Mouse (Mus musculus) heart, postnatal 0 days (tissue): Measurements from ENCODE around the gene Gm16503.

Source experiments
- CTCF ChIP-seq: IDR thresholded peaks from 2 replicates; pipeline ENCODE4 v1.5.1; 2016; ENCODE audit warnings: antibody characterized with exemption, control low read depth, low read depth
- EP300 ChIP-seq: IDR thresholded peaks from 2 replicates; pipeline ENCODE4 v1.6.1; 2016; ENCODE audit warnings: antibody characterized with exemption, low read depth

DNA sequence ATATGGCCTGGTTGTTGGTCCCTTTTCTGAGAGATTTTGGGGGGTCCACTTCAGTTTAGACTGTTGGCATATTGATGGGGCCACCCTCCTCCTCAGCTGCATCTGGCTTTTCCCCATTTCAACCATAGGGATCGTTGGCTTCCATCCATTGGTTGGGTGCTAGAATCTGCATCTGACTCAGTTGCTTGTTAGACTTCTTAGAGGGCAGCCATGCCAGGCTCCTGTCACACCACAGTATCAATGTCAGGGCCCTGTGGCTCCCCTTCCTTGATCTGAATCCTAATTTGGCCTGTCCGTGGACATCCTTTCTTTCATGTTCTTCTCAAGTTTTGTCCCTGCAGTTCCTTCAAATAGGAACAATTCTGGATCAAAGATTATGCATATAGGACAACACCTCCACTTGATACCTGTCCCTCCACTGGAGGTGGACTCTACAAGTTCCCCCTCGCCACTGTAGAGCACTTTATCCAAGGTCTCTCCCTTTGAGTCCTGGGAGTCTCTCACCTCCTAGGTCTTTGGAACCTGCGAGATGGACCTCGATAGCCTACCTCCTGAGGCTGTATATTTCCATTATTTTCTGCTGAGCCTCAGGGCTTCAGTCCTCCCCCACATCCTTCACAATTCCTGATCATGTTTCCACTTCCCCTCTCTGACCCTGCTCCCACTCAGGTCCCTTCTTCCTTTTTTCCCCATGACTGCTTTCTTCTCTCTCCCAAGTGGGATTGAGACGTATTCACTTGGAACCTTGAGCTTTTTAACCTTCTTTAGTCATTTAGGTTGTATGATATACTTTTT, 25.6 kb downstream of the Gm16503 start:
- no peak for TF ChIP-seq EP300
- no peak for TF ChIP-seq CTCF
